Mouse (Mus musculus) effector memory CD4-positive, alpha-beta T cell, adult 7 months (primary cell): ENCODE data around the gene Dok7. TPM values are rescaled to one million over a fixed set of nuclear protein-coding genes. Genes with fewer than 3 reads are reported as not detected.

Experiments used
- polyA plus RNA-seq: library from polyadenylated mRNA; unstranded; fragments of 100-300 nt; shearing (Covaris generic); gene quantifications from one replicate; pipeline ENCODE4 v1.2.1, GENCODE M21; 2017

Dok7 gene
- not detected for polyA plus RNA-seq

GRCm38 (mm10) chr5:35056604-35057432 lies at the start of gene Dok7:
Gene Dok7, plus strand, starts transcription at chr5:35056766.

GRCm38 (mm10) chr5:35041268-35041829 lies 15.2 kb upstream of the Dok7 start, which contains the start of gene Hgfac:
Gene Hgfac, plus strand, starts transcription at chr5:35041509.

GRCm38 (mm10) chr5:35104960-35105921 lies 48.7 kb downstream of the Dok7 start, which contains the start of gene Lrpap1:
Gene Lrpap1, minus strand, starts transcription at chr5:35105766.

Other genes with a start within 250 kb of the Dok7 start
- 0.93 TPM for gene Msantd1, start 148.8 kb upstream of the Dok7 start, polyA plus RNA-seq
- 11.9 TPM for gene Rgs12, start 107.3 kb upstream of the Dok7 start, polyA plus RNA-seq
- 0.96 TPM for gene Hgfac, start 15.3 kb upstream of the Dok7 start, polyA plus RNA-seq
- 81.7 TPM for gene Lrpap1, start 49.0 kb downstream of the Dok7 start, polyA plus RNA-seq
- gene Adra2c, start 221.6 kb downstream of the Dok7 start, polyA plus RNA-seq = not detected